Mouse (Mus musculus): Measurements from ENCODE around the gene D630003M21Rik. TPM values are rescaled to one million over a fixed set of nuclear protein-coding genes. Genes with fewer than 3 reads are reported as not detected.

D630003M21Rik gene
- polyA plus RNA-seq, 1 experiment from 2014 or later, result 1.7 TPM

GRCm38 (mm10) chr2:158210958-158211357 is 18.1 kb downstream of the D630003M21Rik start:
- Histone ChIP-seq H3K36me3 (ENCODE audit: control insufficient read depth, insufficient read depth, low read length) (no peaks in the 10 kb centered on the region), H3K4me1 (replicated peaks; ENCODE audit: control insufficient read depth, insufficient read depth) (no peaks in the 10 kb centered on the region), H3K27ac (replicated peaks) (no peak overlapping the region), H3K9ac (ENCODE audit: low read length) (no peak overlapping the region), H3K9me3 (ENCODE audit: control insufficient read depth, low read length) (no peaks in the 10 kb centered on the region), H3K4me3 (ENCODE audit: low read depth, low read length) (no peak overlapping the region), H3K4me2 (replicated peaks; ENCODE audit: low read depth) (0 out of 2 replicates have a peak overlapping the region, but pooled peaks have one; percentile 5), H3K27me3 (ENCODE audit: control insufficient read depth, insufficient read depth, low read length) (no peaks in the 10 kb centered on the region)
- WGBS, result 23% methylated on average over 10 of the region's 10 CpGs
- TF ChIP-seq CTCF (IDR thresholded peaks at IDR 0.05; ENCODE audit: low read depth) (0 out of 2 replicates have a peak, but pooled peaks have one; percentile 21), EP300 (optimal IDR thresholded peaks at IDR 0.05) (no peak)
- ATAC-seq (ENCODE audit: low FRiP score, low TSS enrichment) (no peak), DNase-seq (ENCODE audit: low spot score) (no peak)

- H3K27ac ChIP-seq (replicated peaks), result no peak overlapping the region
- no peaks in the 10 kb centered on the region for H3K4me1 ChIP-seq (replicated peaks; ENCODE audit: control insufficient read depth, insufficient read depth)
- H3K36me3 ChIP-seq (ENCODE audit: control insufficient read depth, insufficient read depth, low read length), result no peaks in the 10 kb centered on the region
- no peaks in the 10 kb centered on the region for H3K27me3 ChIP-seq (ENCODE audit: control insufficient read depth, insufficient read depth, low read length)
- 47% methylated on average over 4 of the region's 4 CpGs for WGBS
- H3K9me3 ChIP-seq (ENCODE audit: control insufficient read depth, low read length), result no peaks in the 10 kb centered on the region
- no peak overlapping the region for H3K4me3 ChIP-seq (ENCODE audit: low read depth, low read length)
- ATAC-seq (ENCODE audit: low FRiP score, low TSS enrichment) (no peak), DNase-seq (ENCODE audit: low spot score) (no peak)
- peak; percentile 39 for TF ChIP-seq CTCF (IDR thresholded peaks at IDR 0.05; ENCODE audit: low read depth)
- TF ChIP-seq EP300 (optimal IDR thresholded peaks at IDR 0.05), result no peak
- H3K4me2 ChIP-seq (replicated peaks; ENCODE audit: low read depth), result no peak overlapping the region
- H3K9ac ChIP-seq (ENCODE audit: low read length), result no peak overlapping the region
Observed at GRCm38 (mm10) chr2:158210503-158210902, 18.5 kb downstream of the D630003M21Rik start.

GRCm38 (mm10) chr2:158209776-158210175 is 19.2 kb downstream of the D630003M21Rik start:
- 67% methylated on average over 9 of the region's 9 CpGs for WGBS
- no peaks in the 10 kb centered on the region for H3K36me3 ChIP-seq (ENCODE audit: control insufficient read depth, insufficient read depth, low read length)
- H3K9ac ChIP-seq (ENCODE audit: low read length), result no peak overlapping the region
- H3K27ac ChIP-seq (replicated peaks), result no peak overlapping the region
- H3K9me3 ChIP-seq (ENCODE audit: control insufficient read depth, low read length), result no peaks in the 10 kb centered on the region
- no peak overlapping the region for H3K4me3 ChIP-seq (ENCODE audit: low read depth, low read length)
- no peak overlapping the region for H3K4me2 ChIP-seq (replicated peaks; ENCODE audit: low read depth)
- no peaks in the 10 kb centered on the region for H3K4me1 ChIP-seq (replicated peaks; ENCODE audit: control insufficient read depth, insufficient read depth)
- DNase-seq (ENCODE audit: low spot score), result no peak
- H3K27me3 ChIP-seq (ENCODE audit: control insufficient read depth, insufficient read depth, low read length), result no peaks in the 10 kb centered on the region
- TF ChIP-seq CTCF (IDR thresholded peaks at IDR 0.05; ENCODE audit: low read depth) (no peak), EP300 (optimal IDR thresholded peaks at IDR 0.05) (no peak)
- no peak for ATAC-seq (ENCODE audit: low FRiP score, low TSS enrichment)

GRCm38 (mm10) chr2:158207848-158208247 is 21.2 kb downstream of the D630003M21Rik start:
- ATAC-seq (ENCODE audit: low FRiP score, low TSS enrichment), result peak; percentile 24
- Histone ChIP-seq H3K27me3 (ENCODE audit: control insufficient read depth, insufficient read depth, low read length) (no peaks in the 10 kb centered on the region), H3K4me1 (replicated peaks; ENCODE audit: control insufficient read depth, insufficient read depth) (no peaks in the 10 kb centered on the region), H3K4me3 (ENCODE audit: low read depth, low read length) (no peak overlapping the region), H3K9me3 (ENCODE audit: control insufficient read depth, low read length) (no peaks in the 10 kb centered on the region), H3K9ac (ENCODE audit: low read length) (no peak overlapping the region), H3K36me3 (ENCODE audit: control insufficient read depth, insufficient read depth, low read length) (no peaks in the 10 kb centered on the region), H3K4me2 (replicated peaks; ENCODE audit: low read depth) (no peak overlapping the region), H3K27ac (replicated peaks) (no peak overlapping the region)
- TF ChIP-seq CTCF (IDR thresholded peaks at IDR 0.05; ENCODE audit: low read depth) (peak; percentile 97), EP300 (optimal IDR thresholded peaks at IDR 0.05) (no peak)
- WGBS, result 13% methylated on average over 12 of the region's 12 CpGs
- peak; percentile 81 for DNase-seq (ENCODE audit: low spot score)

- Histone ChIP-seq H3K27me3 (ENCODE audit: control insufficient read depth, insufficient read depth, low read length) (no peaks in the 10 kb centered on the region), H3K4me2 (replicated peaks; ENCODE audit: low read depth) (no peak overlapping the region), H3K27ac (replicated peaks) (no peak overlapping the region), H3K9ac (ENCODE audit: low read length) (no peak overlapping the region), H3K9me3 (ENCODE audit: control insufficient read depth, low read length) (no peaks in the 10 kb centered on the region), H3K4me3 (ENCODE audit: low read depth, low read length) (no peak overlapping the region), H3K36me3 (ENCODE audit: control insufficient read depth, insufficient read depth, low read length) (no peaks in the 10 kb centered on the region), H3K4me1 (replicated peaks; ENCODE audit: control insufficient read depth, insufficient read depth) (no peaks in the 10 kb centered on the region)
- no peak for ATAC-seq (ENCODE audit: low FRiP score, low TSS enrichment)
- TF ChIP-seq CTCF (IDR thresholded peaks at IDR 0.05; ENCODE audit: low read depth), result peak; percentile 99
- TF ChIP-seq EP300 (optimal IDR thresholded peaks at IDR 0.05), result no peak
- 6% methylated on average over 7 of the region's 7 CpGs for WGBS
- peak; percentile 85 for DNase-seq (ENCODE audit: low spot score)
Observed at GRCm38 (mm10) chr2:158204114-158204513, 24.9 kb downstream of the D630003M21Rik start.

GRCm38 (mm10) chr2:158203686-158204085 is 25.3 kb downstream of the D630003M21Rik start:
- TF ChIP-seq CTCF (IDR thresholded peaks at IDR 0.05; ENCODE audit: low read depth) (no peak), EP300 (optimal IDR thresholded peaks at IDR 0.05) (no peak)
- DNase-seq (ENCODE audit: low spot score) (no peak), ATAC-seq (ENCODE audit: low FRiP score, low TSS enrichment) (no peak)
- 92% methylated on average over 4 of the region's 4 CpGs for WGBS
- Histone ChIP-seq H3K9ac (ENCODE audit: low read length) (no peak overlapping the region), H3K27ac (replicated peaks) (no peak overlapping the region), H3K9me3 (ENCODE audit: control insufficient read depth, low read length) (no peaks in the 10 kb centered on the region), H3K27me3 (ENCODE audit: control insufficient read depth, insufficient read depth, low read length) (no peaks in the 10 kb centered on the region), H3K36me3 (ENCODE audit: control insufficient read depth, insufficient read depth, low read length) (no peaks in the 10 kb centered on the region), H3K4me1 (replicated peaks; ENCODE audit: control insufficient read depth, insufficient read depth) (no peaks in the 10 kb centered on the region), H3K4me3 (ENCODE audit: low read depth, low read length) (no peak overlapping the region), H3K4me2 (replicated peaks; ENCODE audit: low read depth) (no peak overlapping the region)
